Comparison of ENCODE assay signal across 8 mouse cellular contexts in genomic region chr6:134036491-134036911, GRCm38 (mm10). TPM values are rescaled to one million over a fixed set of nuclear protein-coding genes. Genes with fewer than 3 reads are reported as not detected.
DNase-seq lines count a peak whose midpoint lies in the region; ATAC-seq and TF ChIP-seq lines count a peak whose summit lies in the region.

No protein-coding gene starts in this region.

- H3K36me3 ChIP-seq in lung, embryonic 16.5 days (ENCODE audit: control insufficient read depth, insufficient read depth, low read length): no peaks in the 10 kb centered on the region
- no peaks in the 10 kb centered on the region for H3K36me3 ChIP-seq in neural tube, embryonic 13.5 days

- H3K4me1 ChIP-seq in lung, embryonic 16.5 days (replicated peaks; ENCODE audit: control insufficient read depth, insufficient read depth, low read length): peaks cover 38% of the 10 kb centered on the region
- H3K4me1 ChIP-seq in neural tube, embryonic 13.5 days (replicated peaks): peaks cover 69% of the 10 kb centered on the region

- no peak for DNase-seq in lung, postnatal 25 days (ENCODE audit: low spot score)
- DNase-seq in brain, embryonic 14.5 days (ENCODE audit: low read depth): peak; percentile 35
- peak; percentile 71 for DNase-seq in induced T-regulatory cell, adult 2 months (ENCODE audit: low read depth)
- DNase-seq in gastrocnemius, adult 18-20 months (ENCODE audit: low spot score): no peak
- no peak for DNase-seq in kidney, postnatal 10 days
- no peak for DNase-seq in B cell, adult 2 months

- no peaks in the 10 kb centered on the region for H3K9me3 ChIP-seq in lung, embryonic 16.5 days (ENCODE audit: control insufficient read depth, low read length)
- H3K9me3 ChIP-seq in neural tube, embryonic 13.5 days: no peaks in the 10 kb centered on the region

- peak overlapping the region; percentile 72 for H3K4me3 ChIP-seq in lung, embryonic 16.5 days (ENCODE audit: low read length)
- peak overlapping the region; percentile 62 for H3K4me3 ChIP-seq in neural tube, embryonic 13.5 days

- peak overlapping the region; percentile 100 for H3K27ac ChIP-seq in lung, embryonic 16.5 days (ENCODE audit: low read length)
- peak overlapping the region; percentile 100 for H3K27ac ChIP-seq in neural tube, embryonic 13.5 days (replicated peaks)

- peak overlapping the region; percentile 96 for H3K9ac ChIP-seq in lung, embryonic 16.5 days (ENCODE audit: low read length)
- peak overlapping the region; percentile 92 for H3K9ac ChIP-seq in neural tube, embryonic 13.5 days

- TF ChIP-seq CTCF in brain, embryonic 14.5 days (IDR thresholded peaks at IDR 0.05; ENCODE audit: borderline replicate concordance, extremely low read depth, insufficient read depth, insufficient read length): no peak

- TF ChIP-seq POLR2A in brain, embryonic 14.5 days (IDR thresholded peaks at IDR 0.05; ENCODE audit: borderline replicate concordance, extremely low read depth, insufficient read depth, insufficient read length, poor library complexity, severe bottlenecking): no peak

- no peak for ATAC-seq in lung, embryonic 16.5 days (ENCODE audit: low read depth)
- ATAC-seq in neural tube, embryonic 13.5 days (ENCODE audit: low read depth): no peak

- H3K4me2 ChIP-seq in lung, embryonic 16.5 days (ENCODE audit: low read depth, low read length): peak overlapping the region; percentile 62
- H3K4me2 ChIP-seq in neural tube, embryonic 13.5 days: peak overlapping the region; percentile 67

- WGBS in lung, embryonic 16.5 days: 1% methylated on average over 7 of the region's 8 CpGs
- under 1% methylated on average over 8 of the region's 8 CpGs for WGBS in neural tube, embryonic 13.5 days

- no peaks in the 10 kb centered on the region for H3K27me3 ChIP-seq in lung, embryonic 16.5 days (ENCODE audit: control insufficient read depth, insufficient read depth, low read depth, low read length)
- no peaks in the 10 kb centered on the region for H3K27me3 ChIP-seq in neural tube, embryonic 13.5 days

RNA-seq across cellular contexts. Expression of gene Etv6, which starts 1.0 kb away (rescaled TPM):
- polyA plus RNA-seq in lung, embryonic 16.5 days (2015; fragmentation: Nextera tagmentation; extraction: Ambion mirVana): 12.6 and 14.0 TPM in 2 replicates
- 10.8 and 13.5 TPM in 2 replicates for polyA plus RNA-seq in brain, embryonic 14.5 days (2012; rRNA removed)
- polyA plus RNA-seq in neural tube, embryonic 13.5 days (2015; fragmentation: Nextera tagmentation; extraction: Ambion mirVana): 6.9 and 8.8 TPM in 2 replicates
- total RNA-seq in gastrocnemius, adult 18-20 months (2021): 1 to 10 TPM; 5.7 to 9.4 TPM

Comparison
In these comparisons a context has a peak if more than half of its experiments do, and no peak if none do; other contexts are left out.
1. DNase-seq: peak in brain, embryonic 14.5 days (single experiment) and induced T-regulatory cell, adult 2 months (single experiment); none in lung, postnatal 25 days (single experiment), gastrocnemius, adult 18-20 months (single experiment), kidney, postnatal 10 days (single experiment) and B cell, adult 2 months (0 of 2).